Mouse (Mus musculus) right cerebral cortex, postnatal 36 days (tissue): ENCODE measurements at regions not wholly inside any gene's neighbourhood (a gene's known extent, or its start where the extent isn't known, plus 50 kb on each side); places are given as distances from the start of the nearest gene placed in this dataset.
A peak's percentile ranks its signal among the peaks of the same experiment; 100 is the strongest.
"Not testable (repeated sequence)": the region's sequence is repeated elsewhere in the genome, so short reads cannot be mapped to it uniquely, and the experiment has no call there.

Experiments
- DNase-seq, 2 experiments: peaks; one replicate each; pipeline ENCODE4 v3.0.0; 2022; ENCODE audit warnings: low spot score in 2 of 2, mixed read lengths in 1 of 2

DNA sequence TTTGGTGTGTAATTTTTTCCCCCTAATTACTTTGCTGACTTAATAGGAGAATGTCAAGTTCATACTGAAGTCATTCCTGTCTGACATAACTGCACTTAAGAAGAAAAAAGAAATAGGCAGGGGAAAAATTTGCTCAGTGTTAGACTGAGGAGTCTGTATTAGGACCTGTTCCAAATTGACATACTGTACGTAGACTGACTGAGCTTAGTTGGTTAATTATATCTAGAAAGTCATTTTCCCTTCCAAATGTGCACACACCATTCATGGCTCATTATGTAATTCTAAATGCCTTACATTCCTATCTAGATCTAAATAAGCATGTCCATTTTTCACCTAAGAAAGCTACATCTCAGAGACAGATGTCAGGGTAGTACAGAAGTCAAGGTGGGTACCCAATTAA is 435.6 kb upstream of the Htr2a start:
- DNase-seq, result no peak

DNA sequence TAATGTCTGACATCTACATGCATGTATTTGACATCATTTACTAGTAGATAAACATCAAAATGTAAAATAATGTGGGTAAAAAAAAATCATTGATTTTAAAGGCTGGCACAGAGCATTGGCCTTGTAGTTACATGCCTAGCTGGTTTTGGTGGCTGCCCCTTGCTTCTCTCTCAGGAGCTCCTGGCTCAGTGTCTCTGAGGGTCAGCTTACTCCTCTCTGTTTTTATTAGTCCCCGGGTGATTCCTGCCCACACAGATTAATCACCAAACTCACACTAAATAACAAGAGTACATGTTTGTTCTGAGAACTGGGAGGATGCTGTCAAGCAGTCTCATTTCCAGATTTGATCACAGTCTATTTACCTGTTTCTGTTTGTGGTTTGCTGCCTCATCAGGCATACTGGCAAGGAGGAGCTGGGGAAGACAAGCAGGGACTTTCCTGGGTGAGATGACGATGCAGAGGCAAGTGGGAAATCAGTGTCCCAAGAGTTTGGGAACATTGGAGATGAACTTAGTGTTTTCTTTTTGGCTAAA is 422.7 kb upstream of the Htr2a start:
- DNase-seq, result no peak

DNA sequence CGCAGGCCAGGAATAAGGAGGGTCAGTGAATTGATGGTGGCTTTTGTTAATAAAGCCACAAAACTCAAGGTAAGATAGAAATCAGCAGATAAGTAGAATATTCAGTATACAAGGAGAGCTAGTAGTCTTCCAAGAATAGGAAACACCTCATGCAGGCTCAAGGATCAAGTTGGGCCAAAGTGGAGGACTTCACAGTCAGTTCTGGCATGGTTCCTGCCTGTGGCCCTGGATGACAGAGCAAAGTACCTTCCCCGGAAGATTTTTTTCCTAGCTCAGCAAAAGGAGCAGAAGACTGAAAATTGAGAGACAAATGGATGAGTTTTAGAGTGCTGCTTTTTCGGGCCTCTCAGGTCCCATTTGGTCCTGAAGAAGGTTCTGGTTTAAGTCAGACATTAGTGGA is 420.9 kb upstream of the Htr2a start:
- DNase-seq, result no peak

DNA sequence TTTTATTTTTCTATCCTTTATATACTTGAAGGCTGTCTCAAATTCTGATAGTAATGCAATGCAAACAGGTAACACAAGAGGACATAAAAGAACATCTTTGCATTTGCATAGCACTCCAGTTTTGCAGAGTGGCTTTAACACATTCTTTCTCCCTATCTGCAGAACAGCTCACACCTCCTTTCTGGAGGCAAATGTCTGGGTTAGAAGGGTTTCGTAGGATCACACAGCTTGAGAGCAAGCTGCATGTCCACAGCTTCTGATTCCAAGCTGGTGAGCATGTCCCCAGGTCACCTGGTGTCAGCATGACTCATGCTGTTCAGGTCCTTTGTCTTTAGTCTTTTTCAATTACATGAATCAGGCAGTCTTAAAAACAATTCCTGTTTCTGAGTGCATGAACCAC is 418.5 kb upstream of the Htr2a start:
- no peak for DNase-seq

DNA sequence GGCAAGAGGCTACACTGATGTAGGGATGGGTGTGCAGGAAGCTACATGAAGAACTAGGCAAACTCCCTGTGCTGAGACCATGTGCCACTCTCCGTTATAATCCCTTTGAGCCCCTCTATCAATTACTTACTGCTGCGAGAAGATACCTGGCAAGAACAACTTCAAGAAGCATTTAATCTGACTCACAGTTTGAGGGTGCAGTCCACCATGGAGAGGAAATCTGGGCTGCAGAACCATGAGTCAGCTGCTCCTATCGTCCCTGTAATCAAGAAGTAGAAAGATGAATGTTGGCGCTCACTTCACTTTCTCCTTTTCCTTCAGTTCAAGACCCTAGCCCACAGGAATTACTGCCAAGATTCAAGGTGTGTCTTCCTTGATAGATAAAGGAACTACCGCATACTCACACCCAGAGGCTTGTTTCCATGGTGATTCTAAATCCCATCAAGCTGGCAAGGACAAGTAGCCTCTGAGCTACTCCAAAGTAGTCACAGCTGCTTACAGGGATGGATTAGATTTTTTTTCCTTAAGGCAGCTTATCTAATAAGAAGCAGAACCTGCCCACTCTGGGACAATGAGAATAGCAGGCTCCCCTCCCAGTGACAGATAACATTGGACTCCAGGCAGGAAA is 411.0 kb upstream of the Htr2a start:
- no peak for DNase-seq

DNA sequence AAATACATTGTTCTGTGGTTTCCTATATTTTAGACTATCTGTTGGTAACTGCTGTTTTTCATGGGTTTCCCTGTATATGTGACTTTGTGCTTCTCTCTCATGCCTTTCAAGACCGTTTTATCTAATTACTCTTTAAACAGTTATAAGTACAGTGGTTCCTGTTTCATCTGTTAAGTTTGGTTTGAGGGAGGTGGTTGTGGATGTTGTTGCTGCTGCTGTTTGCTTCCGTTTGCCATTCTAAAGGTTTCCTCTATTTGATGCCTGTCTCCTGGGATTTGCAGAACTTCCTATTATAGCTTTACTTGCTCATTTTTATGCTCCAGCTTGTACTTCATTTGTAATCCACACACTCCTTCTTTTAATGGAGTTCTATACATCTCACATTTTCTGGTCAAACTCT is 400.4 kb upstream of the Htr2a start:
- DNase-seq, result no peak

DNA sequence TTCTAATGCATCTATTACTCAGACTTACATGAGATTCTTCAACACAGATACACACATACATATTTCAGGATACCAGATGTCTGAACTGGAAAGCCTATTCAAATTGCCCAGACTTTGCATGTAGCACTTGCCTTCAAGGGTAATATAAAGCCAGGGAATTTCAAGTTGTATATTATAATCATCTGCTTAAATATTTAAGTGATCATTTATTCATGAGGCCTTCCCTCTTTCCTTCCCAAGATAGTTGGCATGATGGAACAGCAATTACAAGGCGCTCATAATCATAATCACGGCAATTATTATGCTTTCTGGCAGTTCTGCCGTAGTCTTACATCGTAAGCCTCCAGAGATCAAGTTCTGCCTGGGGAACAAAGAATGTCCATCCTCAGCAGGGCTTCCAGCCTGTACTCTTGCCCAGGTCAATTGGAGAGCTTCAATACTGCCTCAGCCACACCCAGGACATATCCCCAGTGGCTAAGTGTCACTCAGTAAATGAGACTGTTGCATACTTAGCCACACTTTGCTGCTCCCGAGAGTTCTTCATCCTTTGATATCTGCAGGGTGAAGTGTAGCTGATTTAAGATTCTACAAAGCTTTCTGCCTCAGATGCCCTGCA is 391.3 kb upstream of the Htr2a start:
- no peak for DNase-seq

DNA sequence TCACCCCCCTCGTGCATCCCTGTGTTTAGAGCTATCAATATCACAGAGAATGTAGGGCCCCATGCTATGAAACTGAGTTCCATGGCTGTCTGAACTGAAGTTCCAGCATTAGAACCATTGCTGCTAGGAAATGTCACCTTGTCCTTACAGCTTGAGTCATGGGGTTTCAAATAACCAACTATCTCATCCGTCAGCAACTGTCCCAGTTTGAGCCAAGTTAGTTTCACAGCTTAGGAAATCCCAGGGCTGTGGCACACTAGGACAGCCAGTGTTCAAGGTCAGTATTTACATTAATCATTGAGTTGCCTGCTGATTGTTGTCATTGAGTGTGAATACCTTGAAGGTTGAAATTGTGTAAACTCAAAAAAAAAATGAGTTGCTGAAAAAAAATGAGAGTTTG is 390.6 kb upstream of the Htr2a start:
- DNase-seq, result no peak

DNA sequence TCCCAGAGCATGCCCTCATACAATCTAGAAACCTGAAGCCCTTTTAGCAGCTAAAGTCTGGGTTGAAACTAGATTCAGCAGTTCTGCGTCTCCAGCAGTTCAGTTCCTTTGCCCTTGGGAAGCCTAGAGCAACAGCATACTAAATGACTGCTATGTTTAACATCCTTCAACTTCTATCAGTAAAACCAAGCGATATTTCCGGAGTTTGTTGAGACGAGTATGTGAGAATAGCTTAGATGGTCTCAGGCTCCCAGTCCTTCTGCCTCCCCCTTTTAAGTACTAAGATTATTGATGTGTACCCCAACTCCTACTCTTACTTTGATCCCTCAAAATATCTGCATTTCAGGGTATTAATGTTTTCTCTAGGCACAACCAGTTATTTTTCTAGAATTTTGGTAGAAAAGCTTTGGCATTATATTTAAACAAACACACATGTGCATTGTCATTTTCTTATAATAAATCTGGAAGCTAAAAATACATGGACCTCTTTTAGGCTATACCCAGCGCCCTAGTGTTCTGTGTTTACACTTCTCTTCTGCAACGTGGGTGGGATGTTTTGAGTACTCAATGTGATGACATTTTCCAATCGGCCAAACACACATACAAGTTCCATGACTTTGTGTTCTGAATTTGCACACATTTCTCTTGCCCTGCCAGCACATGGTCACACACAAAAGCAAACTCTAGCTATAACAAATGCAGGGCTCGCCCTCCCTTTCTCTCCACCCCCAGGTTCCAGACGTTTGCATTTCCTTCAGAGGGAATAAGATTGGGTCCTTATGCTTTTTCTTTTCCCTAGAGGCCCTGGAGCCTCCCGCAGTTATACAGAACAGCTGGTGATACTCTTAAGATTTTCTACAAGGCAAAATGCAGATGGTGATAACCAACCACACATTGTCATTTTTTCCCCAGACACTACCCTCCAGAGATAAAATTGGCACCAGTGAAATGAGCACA is 388.2 kb upstream of the Htr2a start:
- DNase-seq, result peak; percentile 26 to 64

DNA sequence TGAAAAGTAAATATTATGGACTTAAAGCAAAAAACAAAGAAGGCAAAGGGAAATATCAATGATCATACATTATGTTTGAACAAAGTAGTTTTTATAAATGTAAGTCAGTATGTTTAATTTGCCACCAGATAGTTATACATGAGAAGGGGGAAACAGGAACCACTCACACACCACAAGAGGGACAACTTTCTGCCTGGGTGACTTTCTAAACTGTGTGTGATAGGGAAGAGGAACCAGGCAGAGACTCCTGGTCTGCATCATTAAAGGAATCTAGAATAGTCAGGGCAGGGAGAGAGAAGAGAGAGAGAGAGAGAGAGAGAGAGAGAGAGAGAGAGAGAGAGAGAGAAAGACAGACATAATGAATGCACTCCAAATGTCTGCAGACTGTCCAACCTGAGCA is 385.6 kb upstream of the Htr2a start:
- DNase-seq, result no peak

DNA sequence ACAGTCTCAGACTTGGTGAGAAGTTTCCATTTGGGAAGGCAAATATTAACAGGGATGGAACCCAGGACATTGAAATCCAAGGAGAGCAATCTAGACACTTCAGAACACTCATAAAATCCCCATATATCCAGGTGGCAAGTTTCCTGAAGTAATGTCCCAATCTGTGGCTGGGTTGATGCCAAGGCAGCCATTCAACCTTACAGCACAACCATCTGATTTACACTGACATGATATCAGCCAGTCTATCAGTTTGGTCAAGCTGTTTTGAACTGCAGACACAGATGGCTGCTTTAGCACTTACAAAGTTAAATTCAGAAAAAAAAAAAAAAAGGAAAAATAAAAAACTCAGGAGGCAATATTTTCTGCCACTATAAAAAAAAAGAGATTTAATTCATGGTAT is 381.2 kb upstream of the Htr2a start:
- no peak for DNase-seq

DNA sequence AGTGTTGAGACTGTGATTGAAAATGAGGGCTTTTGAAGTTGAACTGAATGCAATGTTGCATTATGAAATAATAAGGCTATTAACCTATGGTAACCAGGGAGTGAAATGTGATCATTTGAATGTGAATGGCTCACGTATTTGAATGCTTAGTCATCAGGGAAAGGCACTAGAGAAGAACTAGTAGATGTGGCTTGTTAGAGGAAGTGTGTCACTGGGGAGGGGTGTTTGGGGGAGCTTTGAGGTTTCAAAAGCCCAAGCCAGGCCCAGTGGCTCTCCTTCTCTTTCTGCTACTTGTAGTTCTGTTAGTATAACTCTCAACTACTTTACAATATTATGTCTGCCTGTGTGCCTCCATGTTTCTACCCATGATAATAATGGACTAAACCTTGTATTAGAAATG is 373.6 kb upstream of the Htr2a start:
- DNase-seq, result no peak

DNA sequence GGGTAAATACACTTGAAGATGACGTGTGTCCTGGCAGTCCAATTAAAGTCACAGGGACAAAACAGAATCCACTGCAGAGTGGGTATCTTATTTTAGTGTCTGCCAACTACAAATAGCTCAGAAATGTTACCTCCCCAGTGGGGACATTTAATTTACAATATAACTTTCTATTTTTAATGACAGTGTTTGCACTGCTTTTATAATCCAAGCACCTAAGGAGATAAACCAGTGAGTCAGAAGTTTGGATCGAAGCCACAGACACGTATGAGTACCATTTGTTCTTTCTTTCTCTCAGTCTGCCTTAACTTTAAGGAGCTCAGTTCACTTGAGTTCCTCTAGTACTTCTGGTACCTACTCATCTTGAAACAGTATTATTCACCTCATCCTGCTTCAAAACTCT is 346.1 kb upstream of the Htr2a start:
- DNase-seq, result peak in 1 of 2 experiments; percentile 31

DNA sequence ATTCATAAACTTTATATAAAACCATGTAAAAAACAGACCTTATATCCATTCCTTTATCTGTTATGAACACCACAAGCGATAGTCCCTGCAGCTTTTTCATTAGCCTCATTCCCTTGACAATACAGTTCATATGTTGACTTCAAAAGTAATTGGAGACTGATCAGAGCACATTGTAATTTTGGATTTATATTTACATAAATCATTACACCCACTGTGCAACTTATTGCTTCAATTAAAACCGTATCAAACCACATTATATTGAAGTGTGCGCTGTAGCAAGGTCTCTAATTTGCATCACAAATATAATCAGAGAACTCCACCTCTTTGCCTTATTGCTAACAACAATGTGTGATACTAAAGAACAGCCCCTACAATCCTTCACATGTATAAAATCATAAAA is 336.2 kb upstream of the Htr2a start:
- DNase-seq, result no peak

DNA sequence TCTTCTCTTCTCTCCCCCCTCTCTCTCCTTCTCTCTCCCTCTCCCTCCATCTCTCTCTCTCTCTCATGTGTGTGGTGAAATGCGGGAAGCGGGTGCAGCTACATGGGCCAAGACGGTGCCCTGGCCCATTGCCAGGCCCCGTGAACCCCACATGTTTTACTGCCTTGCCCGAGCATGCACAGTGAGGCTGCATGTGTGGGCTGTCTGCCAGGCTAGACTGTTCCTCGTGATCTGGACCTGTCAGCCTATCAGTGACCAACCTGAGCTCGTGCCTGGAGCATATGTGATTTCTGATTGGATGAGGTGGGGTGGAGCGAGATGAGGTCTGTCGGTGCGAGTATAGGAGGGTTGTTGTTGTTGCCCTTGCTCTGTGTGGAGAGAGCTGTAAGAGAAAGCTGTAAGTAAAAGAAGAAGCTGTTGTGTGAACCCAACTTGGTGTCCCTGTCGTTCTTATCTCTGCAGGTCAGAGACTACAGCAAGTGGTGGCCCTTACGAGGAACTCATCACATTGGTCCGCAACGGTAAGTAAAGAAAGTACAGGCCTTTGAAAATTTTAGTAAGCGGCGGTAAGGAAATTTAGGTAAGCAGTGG is 333.8 kb upstream of the Htr2a start:
- DNase-seq, result no peak

DNA sequence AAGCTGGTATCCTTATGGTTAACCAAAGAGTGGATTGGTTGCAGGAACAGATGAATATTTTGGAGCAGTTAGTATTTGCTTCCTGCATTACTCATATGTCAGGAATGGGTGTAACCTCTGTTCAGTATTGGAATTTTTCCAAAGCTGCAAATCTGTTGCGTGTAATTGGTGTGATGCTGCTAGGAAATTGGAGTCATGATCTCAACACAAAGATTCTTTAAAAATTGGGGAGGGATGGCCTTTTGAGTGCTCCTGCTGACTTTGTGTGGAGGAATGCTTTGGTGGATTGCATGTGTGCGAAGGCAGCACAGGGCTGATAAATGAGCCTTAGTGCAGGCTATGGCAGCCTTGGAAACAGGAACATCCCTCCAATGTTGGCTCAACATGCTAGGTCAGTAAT is 331.2 kb upstream of the Htr2a start:
- DNase-seq, result not testable (repeated sequence)

DNA sequence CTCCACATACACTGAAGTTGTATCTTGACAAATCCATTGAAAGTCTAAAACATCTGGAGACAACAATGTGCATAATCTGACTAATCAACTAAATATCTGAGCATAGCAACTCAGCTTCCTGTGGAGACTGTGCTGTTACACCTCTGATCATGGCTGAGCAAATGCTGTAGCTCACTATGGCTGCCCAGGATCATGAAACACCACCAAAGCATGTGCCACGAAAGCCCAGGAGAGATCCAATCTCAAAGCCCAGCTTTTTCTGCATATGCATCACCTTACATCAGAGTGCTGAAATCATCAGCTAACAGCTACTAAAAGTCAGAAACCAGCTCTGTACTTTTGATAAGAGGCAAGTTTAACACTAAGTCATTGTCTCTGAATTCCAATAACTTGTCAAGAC is 313.3 kb upstream of the Htr2a start:
- no peak for DNase-seq

DNA sequence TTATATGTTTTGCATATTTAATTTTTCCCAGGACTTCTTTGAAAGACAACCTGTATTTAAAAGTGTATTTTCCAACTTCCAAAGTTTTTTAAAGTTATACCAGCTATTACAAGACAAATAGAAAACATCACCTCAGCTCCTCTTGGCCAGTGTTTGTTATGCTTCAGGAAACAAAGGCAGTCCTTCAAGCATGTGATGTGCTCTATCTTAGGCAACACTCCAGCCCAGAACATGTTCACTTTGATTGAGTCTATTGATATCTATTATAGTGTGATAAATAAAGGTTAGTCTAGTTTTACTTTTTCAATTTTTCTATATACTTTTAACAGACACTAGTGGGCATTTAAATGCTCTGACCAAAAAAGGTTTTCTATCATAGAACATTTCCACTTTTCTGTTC is 289.9 kb upstream of the Htr2a start:
- DNase-seq, result no peak

DNA sequence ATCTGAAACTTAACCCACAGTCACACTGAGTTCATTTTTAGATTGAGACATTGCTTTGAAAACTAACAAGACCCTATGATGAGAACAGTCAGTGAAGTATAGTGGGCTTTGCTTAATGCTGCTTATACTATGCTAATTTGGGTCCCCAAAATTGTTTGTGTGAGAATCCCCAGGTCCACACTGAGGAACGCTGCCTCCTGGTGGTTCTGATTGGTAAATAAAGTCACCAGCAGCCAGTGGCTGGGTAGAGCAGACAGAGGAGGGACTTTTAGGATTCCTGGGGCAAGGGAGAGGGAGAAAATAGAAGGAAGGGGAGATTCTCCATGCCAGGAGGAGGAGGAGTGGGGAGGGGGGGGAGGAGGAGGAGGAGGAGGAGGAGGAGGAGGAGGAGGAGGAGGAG is 288.4 kb upstream of the Htr2a start:
- no peak for DNase-seq

DNA sequence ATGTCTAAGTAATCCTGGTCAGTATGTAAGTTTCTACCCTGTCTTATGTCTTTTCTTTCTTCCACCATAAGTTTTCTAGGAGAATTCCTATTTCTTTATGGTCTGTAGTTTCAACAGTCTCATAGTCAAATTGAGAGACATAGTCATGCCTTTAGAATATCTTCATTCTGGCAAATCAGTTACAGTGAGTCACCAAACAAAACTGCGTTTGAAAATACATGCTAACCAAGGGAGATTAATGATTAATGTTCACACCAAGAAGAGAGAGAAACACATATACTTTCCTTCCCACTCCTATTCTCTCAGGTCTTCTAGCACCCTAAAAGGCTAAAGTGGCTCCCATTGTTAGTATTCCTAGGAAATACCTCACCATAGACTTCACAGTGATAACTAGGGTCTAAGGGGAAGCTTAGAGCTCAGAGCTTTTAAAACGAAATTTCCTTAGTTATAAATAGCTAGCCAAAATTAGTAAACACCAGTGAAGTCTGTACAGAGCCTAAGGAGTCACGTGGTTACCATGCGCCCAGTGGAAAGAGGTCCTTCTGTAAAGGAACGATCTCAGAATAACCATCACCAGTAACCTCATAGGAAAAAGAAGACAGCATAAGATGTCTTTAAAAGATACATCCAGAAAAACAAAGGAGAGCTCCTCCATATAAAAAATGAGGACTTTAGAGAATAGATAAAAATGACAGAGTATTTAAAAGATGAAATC is 281.8 kb upstream of the Htr2a start:
- no peak for DNase-seq

DNA sequence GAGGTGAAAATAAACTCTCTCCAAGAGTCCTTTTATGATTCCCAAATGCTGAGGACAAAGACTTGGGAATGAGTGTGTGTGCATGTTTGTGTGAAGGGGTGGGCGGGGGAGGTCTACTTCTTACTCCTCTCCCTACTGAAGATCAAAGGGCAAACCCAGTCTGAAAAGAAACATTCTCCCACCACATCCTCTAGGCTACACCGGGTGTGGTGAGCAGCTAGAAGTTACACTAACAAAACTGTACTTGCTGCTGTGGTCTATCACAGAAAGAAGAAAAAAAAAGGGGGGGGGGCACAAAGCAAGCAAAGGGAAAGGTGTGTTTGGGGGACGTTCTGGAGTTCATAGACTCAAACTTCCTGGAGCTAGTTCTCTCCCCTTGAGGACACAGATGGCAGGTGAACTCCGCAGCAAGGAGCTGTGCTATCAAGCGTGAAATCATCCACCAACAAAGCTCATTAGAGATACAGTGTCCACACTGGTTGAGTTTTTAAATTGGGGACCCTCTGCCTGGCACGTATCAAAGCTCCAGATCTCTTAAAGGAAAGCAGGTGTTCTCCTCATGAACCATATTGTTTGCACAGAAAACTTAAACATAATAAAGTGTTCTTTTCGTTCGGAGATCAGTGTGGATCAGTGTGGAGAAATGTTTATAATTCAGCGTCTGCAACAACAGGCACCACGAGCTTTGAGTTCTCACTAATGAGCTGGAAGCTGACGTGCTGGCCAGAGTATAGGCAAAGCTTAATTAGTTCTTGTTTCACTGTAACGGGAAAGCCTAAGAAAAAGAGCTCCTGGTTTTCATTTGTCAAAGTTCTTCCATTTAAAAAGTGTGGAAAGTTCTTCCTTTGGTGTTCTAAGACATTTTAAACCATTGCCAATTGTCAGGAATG is 280.7 kb upstream of the Htr2a start:
- DNase-seq, result no peak
